Mouse (Mus musculus) heart, postnatal 0 days (tissue): Measurements from ENCODE around the gene Hopx.

ENCODE experiments used
- CTCF ChIP-seq: IDR thresholded peaks from 2 replicates; pipeline ENCODE4 v1.5.1; 2016; ENCODE audit warnings: antibody characterized with exemption, control low read depth, low read depth
- EP300 ChIP-seq: IDR thresholded peaks from 2 replicates; pipeline ENCODE4 v1.6.1; 2016; ENCODE audit warnings: antibody characterized with exemption, low read depth

DNA sequence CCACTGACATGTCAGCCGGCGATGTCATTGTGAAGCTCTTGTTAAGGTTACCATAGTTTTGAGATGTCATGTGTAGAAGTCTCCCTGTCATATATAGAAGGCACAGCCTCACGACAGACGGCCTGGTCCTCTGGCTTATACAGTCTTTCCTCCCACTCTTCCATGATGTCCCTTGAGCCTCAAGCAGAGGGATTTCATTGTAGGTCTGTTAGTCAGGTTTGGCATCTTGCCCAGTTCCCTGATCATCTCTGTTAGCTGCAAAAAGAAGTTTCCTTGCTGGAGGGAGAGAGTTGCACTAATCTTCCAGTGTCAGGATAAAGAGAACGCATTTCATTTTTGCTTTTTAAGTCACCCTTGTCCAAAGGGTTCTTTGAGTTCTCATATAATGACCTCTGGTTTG, 62.3 kb downstream of the Hopx start:
- TF ChIP-seq CTCF (no peak), EP300 (no peak)
